Mouse (Mus musculus): ENCODE data around the gene Arrb1. TPM values are rescaled to one million over a fixed set of nuclear protein-coding genes. Genes with fewer than 3 reads are reported as not detected.
A peak's percentile ranks its signal among the peaks of the same experiment; 100 is the strongest.

Gene Arrb1
- polyA plus RNA-seq, 1 experiment from 2014 or later, result 10.8 TPM

DNA sequence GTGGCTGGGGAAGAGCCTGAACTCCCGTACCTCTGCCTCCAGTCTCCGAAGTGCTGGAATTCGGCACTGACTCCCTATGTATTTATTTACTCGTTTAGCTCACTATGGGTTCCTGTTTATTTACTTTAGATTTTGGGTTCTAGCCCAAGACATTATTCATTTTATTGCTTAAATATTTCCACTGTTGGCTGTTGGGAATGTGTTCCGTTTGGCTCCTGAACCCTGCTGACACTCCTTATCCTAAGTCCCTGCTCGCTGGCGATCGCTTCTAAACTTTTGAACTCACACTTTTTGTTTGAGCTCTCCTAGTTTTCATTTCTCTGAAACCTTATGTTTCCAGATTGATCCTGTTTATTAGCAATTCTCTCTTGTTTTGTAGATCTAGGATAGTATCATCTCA is 12.1 kb upstream of the Arrb1 start:
- no peaks in the 10 kb centered on the region for H3K4me1 ChIP-seq
- H3K4me2 ChIP-seq, result no peak overlapping the region
- WGBS, result 85% methylated on average over 8 of the region's 8 CpGs
- no peaks in the 10 kb centered on the region for H3K27me3 ChIP-seq
- no peak overlapping the region for H3K4me3 ChIP-seq (replicated peaks)
- no peak overlapping the region for H3K27ac ChIP-seq
- no peak overlapping the region for H3K9ac ChIP-seq
- H3K9me3 ChIP-seq, result no peaks in the 10 kb centered on the region
- ATAC-seq (ENCODE audit: low FRiP score), result no peak
- H3K36me3 ChIP-seq (replicated peaks), result no peaks in the 10 kb centered on the region

DNA sequence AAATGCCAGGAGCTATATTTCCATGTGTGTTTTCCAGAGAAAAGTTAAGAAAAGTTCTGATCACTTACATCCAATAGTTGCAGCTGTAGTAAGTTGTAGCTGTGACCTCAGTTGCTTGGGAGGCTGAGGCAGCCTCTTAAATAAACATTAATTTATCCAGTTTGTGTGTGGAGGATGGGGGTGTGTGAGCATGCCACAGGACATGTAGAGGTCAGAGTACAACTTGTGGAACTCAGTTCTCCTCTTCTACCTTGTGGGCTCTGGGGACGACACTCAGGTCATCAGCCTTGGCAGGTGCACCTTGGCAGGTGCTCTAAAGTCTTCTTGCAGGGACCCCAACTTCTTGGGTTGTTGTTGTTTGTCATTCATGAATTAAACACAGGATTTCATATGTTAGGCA is 11.4 kb upstream of the Arrb1 start:
- ATAC-seq (ENCODE audit: low FRiP score), result no peak
- Histone ChIP-seq H3K4me1 (no peaks in the 10 kb centered on the region), H3K27me3 (no peaks in the 10 kb centered on the region), H3K36me3 (replicated peaks) (no peaks in the 10 kb centered on the region), H3K9me3 (no peaks in the 10 kb centered on the region), H3K4me3 (replicated peaks) (no peak overlapping the region), H3K4me2 (no peak overlapping the region), H3K27ac (no peak overlapping the region), H3K9ac (no peak overlapping the region)
- 67% methylated on average over 1 of the region's 1 CpGs for WGBS

DNA sequence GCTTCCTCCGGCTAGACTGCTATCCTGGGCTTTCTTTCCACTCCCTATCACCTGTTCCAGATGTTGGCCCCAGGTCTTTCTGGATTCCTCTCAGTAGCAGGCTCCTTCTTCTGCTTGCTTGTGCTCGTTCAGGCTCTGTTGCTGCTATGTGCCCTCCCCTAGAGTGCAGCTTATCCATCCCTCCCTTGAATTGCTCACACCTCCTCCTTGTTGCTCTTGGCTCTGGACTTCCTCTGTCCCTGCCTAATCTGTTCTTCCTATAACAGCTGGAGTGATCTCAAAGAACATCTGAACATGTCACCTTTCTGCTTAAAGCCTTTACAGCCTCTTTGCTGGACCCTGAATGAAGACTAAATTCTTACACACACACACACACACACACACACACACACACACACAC is 6.7 kb upstream of the Arrb1 start:
- H3K9me3 ChIP-seq, result no peaks in the 10 kb centered on the region
- H3K36me3 ChIP-seq (replicated peaks), result no peaks in the 10 kb centered on the region
- H3K4me3 ChIP-seq (replicated peaks), result no peak overlapping the region
- no peak for ATAC-seq (ENCODE audit: low FRiP score)
- H3K9ac ChIP-seq, result no peak overlapping the region
- no peaks in the 10 kb centered on the region for H3K4me1 ChIP-seq
- H3K27me3 ChIP-seq, result no peaks in the 10 kb centered on the region
- no peak overlapping the region for H3K4me2 ChIP-seq
- 65% methylated on average over 2 of the region's 2 CpGs for WGBS
- H3K27ac ChIP-seq, result no peak overlapping the region

DNA sequence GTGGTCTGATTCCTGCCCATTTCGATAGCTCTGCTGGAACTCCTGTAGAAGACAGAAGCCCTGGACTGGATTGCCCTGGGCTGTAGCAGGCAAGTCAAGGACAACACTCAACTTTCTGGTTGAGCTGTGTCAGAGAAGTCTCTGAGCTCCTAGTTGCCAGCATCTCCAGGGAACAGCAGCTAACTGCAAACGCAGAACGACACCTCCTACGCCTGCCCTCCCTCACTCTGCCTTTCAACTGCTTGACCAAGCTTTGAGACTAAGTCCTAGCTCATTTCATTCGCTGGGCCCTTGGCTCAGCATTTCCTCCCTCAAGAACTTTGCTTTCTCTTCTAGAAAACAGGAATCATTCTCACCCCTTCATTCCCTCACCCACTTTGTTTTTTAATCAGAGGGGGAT is 5.9 kb upstream of the Arrb1 start:
- H3K4me1 ChIP-seq, result peaks cover 1% of the 10 kb centered on the region
- H3K9ac ChIP-seq, result no peak overlapping the region
- ATAC-seq (ENCODE audit: low FRiP score), result no peak
- H3K27me3 ChIP-seq, result no peaks in the 10 kb centered on the region
- H3K4me3 ChIP-seq (replicated peaks), result no peak overlapping the region
- 62% methylated on average over 5 of the region's 5 CpGs for WGBS
- H3K36me3 ChIP-seq (replicated peaks), result no peaks in the 10 kb centered on the region
- H3K27ac ChIP-seq, result no peak overlapping the region
- H3K9me3 ChIP-seq, result no peaks in the 10 kb centered on the region
- H3K4me2 ChIP-seq, result no peak overlapping the region

DNA sequence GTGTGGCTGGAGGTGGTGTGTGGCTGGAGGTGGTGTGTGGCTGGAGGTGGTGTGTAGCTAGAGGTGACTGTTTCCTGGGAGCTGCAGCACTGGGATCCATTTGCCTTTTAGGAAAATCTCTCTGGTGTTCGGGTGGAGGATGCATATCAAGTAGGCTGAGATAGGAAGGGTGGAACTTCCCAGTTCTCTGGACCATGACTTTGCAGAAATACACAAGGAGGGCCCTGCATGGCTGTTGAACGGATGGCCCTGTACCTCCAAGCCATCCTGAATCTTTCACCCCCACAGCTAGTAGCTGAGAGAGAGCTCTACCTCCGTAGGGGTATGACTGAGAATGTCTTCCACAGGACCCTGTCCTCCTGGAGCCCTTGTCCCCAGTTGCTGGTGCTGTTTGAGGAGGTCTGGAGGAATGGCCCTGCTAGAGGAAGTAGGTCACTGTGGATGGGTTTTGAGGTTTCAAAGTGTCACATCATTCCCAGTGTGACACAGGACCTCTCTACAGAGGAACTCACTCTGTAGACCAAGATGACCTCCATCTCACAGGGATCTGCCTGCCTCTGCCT is 3.8 kb upstream of the Arrb1 start:
- Histone ChIP-seq H3K4me1 (peaks cover 15% of the 10 kb centered on the region), H3K9ac (no peak overlapping the region), H3K27ac (no peak overlapping the region), H3K27me3 (no peaks in the 10 kb centered on the region), H3K4me3 (replicated peaks) (no peak overlapping the region), H3K36me3 (replicated peaks) (no peaks in the 10 kb centered on the region), H3K4me2 (no peak overlapping the region), H3K9me3 (no peaks in the 10 kb centered on the region)
- no peak for ATAC-seq (ENCODE audit: low FRiP score)
- 85% methylated on average over 3 of the region's 3 CpGs for WGBS

DNA sequence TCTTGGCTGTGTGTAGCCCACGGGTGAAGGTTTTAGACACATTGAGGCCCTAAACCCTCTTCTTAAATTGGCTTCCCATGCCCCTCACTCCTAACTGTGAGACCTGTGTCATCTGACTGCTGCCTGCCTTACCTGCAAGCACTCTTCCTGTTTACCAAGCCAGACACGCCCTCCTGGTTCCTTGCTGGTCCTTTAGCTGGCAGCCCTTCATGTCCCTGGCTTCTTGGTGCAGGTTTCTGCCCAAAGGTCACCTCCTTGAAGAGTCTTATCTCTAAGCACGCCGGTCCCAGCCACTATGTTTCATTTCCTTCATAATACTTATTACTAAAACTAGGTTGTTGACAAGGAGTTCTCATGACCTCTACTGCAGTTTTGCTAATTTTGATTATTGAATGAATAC is 2.7 kb upstream of the Arrb1 start:
- WGBS, result 86% methylated on average over 4 of the region's 4 CpGs
- Histone ChIP-seq H3K27me3 (peaks cover 7% of the 10 kb centered on the region; the same call in 1 of the 2 replicates), H3K27ac (no peak overlapping the region), H3K9ac (no peak overlapping the region), H3K9me3 (no peaks in the 10 kb centered on the region), H3K4me1 (peaks cover 25% of the 10 kb centered on the region), H3K4me2 (no peak overlapping the region), H3K36me3 (replicated peaks) (no peaks in the 10 kb centered on the region), H3K4me3 (replicated peaks) (no peak overlapping the region)
- no peak for ATAC-seq (ENCODE audit: low FRiP score)

DNA sequence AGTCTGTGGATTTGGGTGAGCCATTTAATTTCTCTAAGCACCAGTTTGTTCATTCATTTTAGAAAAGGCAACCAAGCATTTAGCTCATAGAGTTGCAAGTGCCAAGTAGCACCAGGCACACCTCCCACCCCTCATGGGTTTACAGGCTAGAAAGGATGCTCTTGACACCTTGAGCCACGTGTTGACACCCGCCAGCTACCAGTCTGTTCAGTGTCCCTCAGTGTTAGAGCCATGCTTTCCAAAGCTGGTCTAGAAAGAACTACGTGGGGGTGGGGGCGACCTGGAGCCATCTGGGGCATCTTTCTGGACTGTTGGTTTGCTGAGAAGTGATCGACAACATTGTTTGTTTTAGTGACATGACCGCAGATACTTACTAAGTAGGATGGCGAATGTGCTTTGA is 1.7 kb upstream of the Arrb1 start:
- peaks cover 8% of the 10 kb centered on the region; the same call in 1 of the 2 replicates for H3K27me3 ChIP-seq
- H3K4me3 ChIP-seq (replicated peaks), result no peak overlapping the region
- 87% methylated on average over 7 of the region's 7 CpGs for WGBS
- H3K36me3 ChIP-seq (replicated peaks), result no peaks in the 10 kb centered on the region
- H3K4me2 ChIP-seq, result no peak overlapping the region
- H3K4me1 ChIP-seq, result peaks cover 36% of the 10 kb centered on the region
- no peaks in the 10 kb centered on the region for H3K9me3 ChIP-seq
- no peak for ATAC-seq (ENCODE audit: low FRiP score)
- no peak overlapping the region for H3K9ac ChIP-seq
- no peak overlapping the region for H3K27ac ChIP-seq

DNA sequence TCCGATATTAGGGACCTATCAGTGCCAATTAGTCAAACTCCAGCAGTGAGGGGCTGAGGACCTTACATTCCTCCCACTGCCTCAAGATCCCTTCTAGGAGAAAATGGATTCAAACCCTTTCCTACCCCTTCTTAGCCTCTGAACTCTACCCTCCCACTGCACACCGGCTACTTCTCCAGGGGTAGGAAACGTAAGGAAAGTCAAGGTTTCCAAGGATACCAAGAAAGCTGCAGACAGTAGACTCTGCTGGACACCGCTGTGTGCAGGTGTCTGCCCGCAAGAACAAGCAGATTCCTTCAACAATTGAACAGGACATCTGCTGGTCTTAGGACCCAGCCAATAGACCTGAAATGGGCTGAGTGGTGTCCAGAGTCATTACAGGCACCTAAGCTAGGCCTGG is 765 bp upstream of the Arrb1 start:
- Histone ChIP-seq H3K9ac (peak overlapping the region; percentile 80), H3K9me3 (no peaks in the 10 kb centered on the region), H3K4me1 (peaks cover 45% of the 10 kb centered on the region), H3K27me3 (peaks cover 8% of the 10 kb centered on the region; the same call in 1 of the 2 replicates), H3K4me3 (replicated peaks) (peak overlapping the region; percentile 79), H3K27ac (peak overlapping the region; percentile 83), H3K4me2 (peak overlapping the region; percentile 88), H3K36me3 (replicated peaks) (no peaks in the 10 kb centered on the region)
- WGBS, result 38% methylated on average over 5 of the region's 5 CpGs
- ATAC-seq (ENCODE audit: low FRiP score), result no peak; the same call in 1 of the 2 replicates

DNA sequence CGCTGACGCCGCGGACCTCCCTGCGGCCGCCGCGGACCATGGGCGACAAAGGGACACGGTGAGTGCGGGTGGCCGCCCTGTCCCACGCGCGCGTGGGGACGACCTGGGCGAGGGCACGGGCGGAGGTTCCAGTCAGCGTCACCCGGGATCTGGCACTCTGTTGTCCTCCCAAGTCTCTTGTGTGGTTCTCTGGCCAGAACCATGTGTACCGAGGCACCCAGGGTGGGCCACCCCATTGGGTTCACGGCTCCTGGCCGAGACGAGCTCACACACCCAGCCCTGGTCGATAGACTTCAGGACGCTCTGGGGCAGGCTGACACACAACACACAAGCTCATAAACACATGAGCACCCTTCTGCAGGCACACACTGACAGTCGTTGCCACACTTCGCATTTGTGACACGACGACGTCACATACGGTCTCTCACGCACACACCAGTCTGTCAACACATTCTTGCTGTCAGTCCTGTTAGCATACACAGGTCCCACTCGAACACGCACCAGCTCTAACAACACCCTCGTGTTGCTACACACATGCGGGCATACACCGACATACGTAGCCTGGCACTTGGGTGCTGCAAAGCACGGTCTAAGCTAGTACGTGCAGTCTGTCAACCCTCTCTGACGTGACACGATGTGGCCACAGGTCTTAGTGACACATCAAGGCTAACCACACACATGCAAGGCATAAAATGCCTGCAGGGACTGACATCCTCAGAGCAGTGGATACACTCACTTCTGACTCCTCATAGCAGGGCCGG is 655 bp downstream of the Arrb1 start:
- H3K4me1 ChIP-seq, result peaks cover 56% of the 10 kb centered on the region
- WGBS, result 17% methylated on average over 38 of the region's 46 CpGs

DNA sequence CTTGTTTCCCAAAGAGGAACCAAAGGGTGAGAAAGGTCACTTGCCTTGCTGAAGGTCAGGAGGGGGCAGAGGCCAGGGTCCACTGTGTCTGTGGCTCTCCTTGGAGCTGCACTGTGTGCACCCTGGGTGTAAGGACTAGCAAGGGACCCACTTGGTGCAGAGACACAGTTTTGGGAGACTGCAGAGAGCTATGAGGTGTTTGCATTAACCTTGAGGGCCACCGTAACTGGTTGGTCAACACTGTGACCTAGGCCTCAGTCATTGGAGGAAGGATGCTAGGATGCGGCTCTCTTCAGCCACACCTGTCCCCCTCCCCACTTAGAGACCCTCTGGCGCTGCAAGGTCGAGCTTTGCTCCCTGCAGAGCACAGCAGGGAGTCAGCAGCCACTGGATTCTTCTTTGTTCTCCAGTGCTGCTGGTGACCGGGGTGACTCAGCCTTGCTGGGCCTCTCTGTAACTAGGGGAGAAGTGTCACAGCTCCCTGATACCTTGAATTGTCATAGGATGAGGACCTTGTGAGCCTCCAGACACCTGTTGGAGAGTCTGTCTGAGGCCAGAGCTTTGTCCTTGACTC is 2.0 kb downstream of the Arrb1 start:
- H3K4me3 ChIP-seq (replicated peaks), result peak overlapping the region; percentile 10; the same call in 1 of the 2 replicates
- H3K9me3 ChIP-seq, result no peaks in the 10 kb centered on the region
- WGBS, result 33% methylated on average over 5 of the region's 5 CpGs
- peak overlapping the region; percentile 88 for H3K4me2 ChIP-seq
- H3K27me3 ChIP-seq, result peaks cover 8% of the 10 kb centered on the region; the same call in 1 of the 2 replicates
- no peak for ATAC-seq (ENCODE audit: low FRiP score)
- H3K4me1 ChIP-seq, result peaks cover 61% of the 10 kb centered on the region
- H3K27ac ChIP-seq, result no peak overlapping the region
- H3K36me3 ChIP-seq (replicated peaks), result no peaks in the 10 kb centered on the region
- no peak overlapping the region for H3K9ac ChIP-seq

More for the DNA sequence above, 655 bp downstream of the Arrb1 start:
- Histone ChIP-seq H3K27me3 (peaks cover 8% of the 10 kb centered on the region; the same call in 1 of the 2 replicates), H3K36me3 (replicated peaks) (no peaks in the 10 kb centered on the region), H3K9ac (peak overlapping the region; percentile 80), H3K9me3 (no peaks in the 10 kb centered on the region), H3K4me2 (peak overlapping the region; percentile 88), H3K27ac (peak overlapping the region; percentile 83), H3K4me3 (replicated peaks) (peak overlapping the region; percentile 79)
- ATAC-seq (ENCODE audit: low FRiP score), result peak; percentile 27; the same call in 1 of the 2 replicates

DNA sequence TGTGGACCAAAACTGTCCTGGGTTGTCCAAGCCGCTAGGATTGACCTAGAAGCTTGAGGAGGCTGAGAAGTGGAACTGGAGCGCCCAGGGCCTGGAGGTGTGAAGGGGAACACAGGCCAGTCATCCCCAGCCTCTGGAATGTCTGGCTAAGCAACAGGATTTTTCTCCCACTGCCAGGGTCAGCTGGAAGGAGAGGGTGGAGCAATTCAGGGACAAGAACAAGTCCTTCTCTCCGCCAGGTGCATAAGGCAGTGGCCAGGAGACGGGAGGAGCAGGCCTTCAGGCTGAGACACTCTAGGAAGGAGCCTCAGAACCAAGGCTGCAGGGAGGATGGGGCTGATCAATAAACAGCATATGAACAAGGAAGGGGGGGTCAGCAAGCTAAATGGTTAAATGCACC is 3.2 kb downstream of the Arrb1 start:
- H3K4me1 ChIP-seq, result peaks cover 61% of the 10 kb centered on the region
- H3K36me3 ChIP-seq (replicated peaks), result no peaks in the 10 kb centered on the region
- ATAC-seq (ENCODE audit: low FRiP score), result no peak
- 59% methylated on average over 4 of the region's 4 CpGs for WGBS
- H3K27ac ChIP-seq, result no peak overlapping the region
- 0 out of 2 replicates have a peak overlapping the region, but pooled peaks have one; percentile 17 for H3K9ac ChIP-seq
- H3K4me3 ChIP-seq (replicated peaks), result no peak overlapping the region
- H3K9me3 ChIP-seq, result no peaks in the 10 kb centered on the region
- peaks cover 8% of the 10 kb centered on the region; the same call in 1 of the 2 replicates for H3K27me3 ChIP-seq
- no peak overlapping the region for H3K4me2 ChIP-seq

DNA sequence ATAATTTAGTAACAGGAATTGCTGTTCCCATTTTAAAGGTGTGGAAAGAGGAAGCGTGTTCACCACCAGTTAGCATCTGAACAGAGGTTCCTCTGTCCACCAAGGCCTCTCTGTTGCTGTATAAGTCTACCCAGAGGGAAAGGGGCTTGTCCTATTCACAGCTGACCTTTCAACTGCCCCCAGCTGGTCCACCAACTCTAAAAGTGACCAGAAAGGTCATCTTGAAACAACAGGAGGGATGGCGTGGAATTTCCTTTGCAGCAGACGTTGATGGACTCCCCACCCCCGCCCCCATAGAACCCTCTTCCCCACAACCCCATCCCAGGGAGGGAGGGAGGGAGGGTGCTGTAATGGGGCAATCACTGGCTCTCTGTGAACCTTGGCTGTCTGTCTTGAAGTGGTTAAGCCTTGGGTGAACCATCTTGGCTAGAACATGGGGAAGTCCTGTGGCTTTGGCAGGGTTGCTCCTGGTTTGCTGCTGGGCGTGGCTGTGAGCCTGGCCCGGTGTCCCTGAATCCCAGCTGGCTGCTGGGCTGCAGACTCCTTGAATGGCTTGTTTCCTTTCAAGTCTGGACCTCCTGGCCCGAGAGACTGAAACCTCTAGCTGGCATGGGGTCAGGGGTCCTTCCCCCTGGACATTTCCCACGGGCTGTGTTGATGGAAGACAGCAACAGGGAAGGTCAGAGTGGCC is 4.1 kb downstream of the Arrb1 start:
- no peak overlapping the region for H3K4me2 ChIP-seq
- ATAC-seq (ENCODE audit: low FRiP score), result no peak
- H3K27ac ChIP-seq, result no peak overlapping the region
- no peaks in the 10 kb centered on the region for H3K36me3 ChIP-seq (replicated peaks)
- H3K4me3 ChIP-seq (replicated peaks), result no peak overlapping the region
- no peak overlapping the region for H3K9ac ChIP-seq
- H3K4me1 ChIP-seq, result peaks cover 62% of the 10 kb centered on the region
- WGBS, result 28% methylated on average over 8 of the region's 8 CpGs
- H3K27me3 ChIP-seq, result peaks cover 8% of the 10 kb centered on the region; the same call in 1 of the 2 replicates
- no peaks in the 10 kb centered on the region for H3K9me3 ChIP-seq
